Mouse (Mus musculus) bone marrow macrophage, adult 2 months (primary cell): Measurements from ENCODE around the gene Gramd4.

Experiments
- CTCF ChIP-seq: IDR thresholded peaks from 2 replicates; pipeline ENCODE4 v1.5.1; 2012; ENCODE audit warnings: low read depth, mild to moderate bottlenecking, low read length, moderate library complexity
- POLR2A ChIP-seq: IDR thresholded peaks from 2 replicates; pipeline ENCODE4 v1.6.1; 2012; ENCODE audit warnings: mild to moderate bottlenecking, low read depth, low read length, borderline replicate concordance

GRCm38 (mm10) chr15:86182646-86183045 is 125.2 kb downstream of the Gramd4 start:
- no peak for TF ChIP-seq CTCF
- TF ChIP-seq POLR2A = peak; percentile 35; the same call in 1 of the 2 replicates
